Mouse (Mus musculus) brain, embryonic 14.5 days (tissue): ENCODE results near the gene BC067074.
A peak's percentile ranks its signal among the peaks of the same experiment; 100 is the strongest.

Source experiments
- CTCF ChIP-seq: fragments of 200-500 bp; IDR thresholded peaks from 2 replicates; pipeline ENCODE4 v1.5.1; 2012; ENCODE audit warnings: inconsistent platforms, mild to moderate bottlenecking, moderate library complexity, borderline replicate concordance; ENCODE audit not compliant: insufficient read depth, insufficient read length; ENCODE audit errors: extremely low read depth
- POLR2A ChIP-seq: fragments of 200-500 bp; IDR thresholded peaks from 2 replicates; pipeline ENCODE4 v1.6.1; 2012; ENCODE audit warnings: mild to moderate bottlenecking, inconsistent platforms, borderline replicate concordance; ENCODE audit not compliant: poor library complexity, insufficient read depth, insufficient read length, severe bottlenecking; ENCODE audit errors: extremely low read depth

- no peak for TF ChIP-seq POLR2A
- TF ChIP-seq CTCF = peak; percentile 64; the same call in 1 of the 2 replicates
These were observed 27.7 kb upstream of the BC067074 start for GRCm38 (mm10) chr13:113265257-113265656.
